Mouse (Mus musculus): Measurements from ENCODE around the gene Hsd3b1. TPM values are rescaled to one million over a fixed set of nuclear protein-coding genes. Genes with fewer than 3 reads are reported as not detected.

Gene Hsd3b1
- polyA plus RNA-seq, 1 experiment from 2014 or later: 43.8 TPM

DNA sequence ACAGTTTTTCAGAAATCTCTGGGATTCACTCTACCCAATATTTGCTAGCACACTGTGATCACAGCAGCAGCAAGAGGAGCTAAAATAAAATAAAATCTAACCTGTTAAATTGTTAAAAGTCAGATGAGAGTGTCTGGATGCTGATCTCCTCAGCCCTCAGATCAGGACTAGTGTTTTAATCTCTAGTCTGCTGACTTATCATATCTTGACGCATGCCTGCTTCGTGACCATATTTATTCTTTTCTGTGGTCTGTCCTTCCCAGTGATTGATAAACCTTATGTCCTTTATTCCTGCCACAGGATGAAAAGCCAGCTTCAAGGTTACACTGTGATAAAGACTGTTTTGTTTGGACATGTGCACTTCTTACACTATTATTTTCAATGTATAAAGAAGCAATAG is 1.5 kb downstream of the Hsd3b1 start:
- H3K9me3 ChIP-seq (ENCODE audit: low read length): no peaks in the 10 kb centered on the region
- H3K27ac ChIP-seq (ENCODE audit: low read length): no peak overlapping the region
- H3K4me2 ChIP-seq (replicated peaks; ENCODE audit: low read depth, low read length): no peak overlapping the region
- H3K4me3 ChIP-seq (ENCODE audit: low read length): no peak overlapping the region
- H3K4me1 ChIP-seq (ENCODE audit: insufficient read depth, low read length): no peaks in the 10 kb centered on the region
- ATAC-seq (ENCODE audit: low FRiP score, low TSS enrichment): no peak
- no peaks in the 10 kb centered on the region for H3K36me3 ChIP-seq (ENCODE audit: insufficient read depth, low read length)
- 69% methylated on average over 2 of the region's 2 CpGs for WGBS
- no peak overlapping the region for H3K9ac ChIP-seq (replicated peaks; ENCODE audit: low read length)
- H3K27me3 ChIP-seq (ENCODE audit: insufficient read depth, low read length): no peaks in the 10 kb centered on the region

DNA sequence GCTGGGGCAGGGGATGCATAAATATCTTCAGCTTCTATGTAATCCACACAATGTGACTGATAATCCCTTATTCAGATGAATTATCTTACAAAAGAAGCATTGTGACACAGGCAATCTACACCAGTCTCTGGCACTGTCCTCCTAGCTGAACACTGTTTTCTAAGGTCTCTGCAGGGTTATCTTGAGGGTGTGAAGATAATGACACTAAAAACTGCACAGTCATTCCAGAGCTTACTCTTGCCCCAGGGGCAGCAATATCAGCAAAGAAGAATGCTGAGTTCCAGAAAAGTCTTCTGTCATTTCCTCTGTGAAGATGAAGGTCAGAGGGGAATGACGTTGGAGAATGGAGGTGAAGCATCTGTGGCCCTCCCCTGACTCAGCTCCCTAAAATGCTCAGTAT is 2.7 kb downstream of the Hsd3b1 start:
- no peak overlapping the region for H3K9ac ChIP-seq (replicated peaks; ENCODE audit: low read length)
- H3K36me3 ChIP-seq (ENCODE audit: insufficient read depth, low read length): no peaks in the 10 kb centered on the region
- ATAC-seq (ENCODE audit: low FRiP score, low TSS enrichment): no peak
- no peak overlapping the region for H3K27ac ChIP-seq (ENCODE audit: low read length)
- H3K27me3 ChIP-seq (ENCODE audit: insufficient read depth, low read length): no peaks in the 10 kb centered on the region
- no peaks in the 10 kb centered on the region for H3K9me3 ChIP-seq (ENCODE audit: low read length)
- 59% methylated on average over 1 of the region's 1 CpGs for WGBS
- no peak overlapping the region for H3K4me2 ChIP-seq (replicated peaks; ENCODE audit: low read depth, low read length)
- no peak overlapping the region for H3K4me3 ChIP-seq (ENCODE audit: low read length)
- H3K4me1 ChIP-seq (ENCODE audit: insufficient read depth, low read length): no peaks in the 10 kb centered on the region

DNA sequence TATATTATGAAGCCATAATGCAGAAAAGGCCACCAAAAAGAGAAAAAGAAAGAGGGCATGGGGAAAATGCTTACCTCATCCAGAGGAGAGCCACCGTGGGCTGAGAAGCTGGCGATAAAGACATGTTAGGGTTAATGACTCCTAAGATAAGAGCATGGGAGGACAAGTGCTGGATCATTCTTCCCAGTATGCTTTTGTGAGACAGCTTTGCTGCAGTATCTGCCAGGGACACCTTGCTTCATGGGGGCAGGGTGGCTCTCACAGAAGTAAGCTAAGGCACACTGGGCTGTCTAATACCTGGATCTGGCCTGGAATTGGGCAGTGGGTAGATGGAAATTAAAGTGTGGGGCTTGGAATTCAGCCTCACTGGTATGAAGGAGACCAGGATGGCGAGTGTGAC is 4.4 kb downstream of the Hsd3b1 start:
- no peak for ATAC-seq (ENCODE audit: low FRiP score, low TSS enrichment)
- Histone ChIP-seq H3K4me2 (replicated peaks; ENCODE audit: low read depth, low read length) (no peak overlapping the region), H3K27ac (ENCODE audit: low read length) (no peak overlapping the region), H3K4me3 (ENCODE audit: low read length) (no peak overlapping the region), H3K36me3 (ENCODE audit: insufficient read depth, low read length) (no peaks in the 10 kb centered on the region), H3K9ac (replicated peaks; ENCODE audit: low read length) (no peak overlapping the region), H3K27me3 (ENCODE audit: insufficient read depth, low read length) (no peaks in the 10 kb centered on the region), H3K9me3 (ENCODE audit: low read length) (no peaks in the 10 kb centered on the region), H3K4me1 (ENCODE audit: insufficient read depth, low read length) (0 out of 2 replicates have a peak, but pooled peaks cover 2% of the 10 kb centered on the region)
- 73% methylated on average over 3 of the region's 3 CpGs for WGBS

DNA sequence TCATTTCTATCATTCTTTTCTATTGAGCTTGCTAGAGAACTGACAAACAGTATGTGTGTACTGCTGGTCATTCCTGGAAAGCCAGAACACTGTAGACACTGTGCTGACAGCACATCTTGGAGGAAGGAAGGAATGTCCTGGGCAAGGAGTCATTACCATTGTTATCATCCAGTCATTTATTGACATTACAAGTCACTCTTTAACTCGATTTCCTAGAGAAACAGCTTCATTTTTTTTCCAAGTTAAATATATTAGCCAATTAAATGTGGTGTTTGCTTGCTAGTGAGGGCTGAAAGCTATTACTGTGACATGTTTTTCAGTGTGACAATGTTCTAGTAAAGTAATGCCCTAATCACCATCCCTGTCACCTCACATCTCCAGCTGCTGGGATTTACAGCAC is 5.9 kb downstream of the Hsd3b1 start:
- 19% methylated on average over 1 of the region's 1 CpGs for WGBS
- Histone ChIP-seq H3K4me2 (replicated peaks; ENCODE audit: low read depth, low read length) (no peak overlapping the region), H3K4me3 (ENCODE audit: low read length) (no peak overlapping the region), H3K27me3 (ENCODE audit: insufficient read depth, low read length) (no peaks in the 10 kb centered on the region), H3K4me1 (ENCODE audit: insufficient read depth, low read length) (0 out of 2 replicates have a peak, but pooled peaks cover 2% of the 10 kb centered on the region), H3K9me3 (ENCODE audit: low read length) (no peaks in the 10 kb centered on the region), H3K27ac (ENCODE audit: low read length) (no peak overlapping the region), H3K36me3 (ENCODE audit: insufficient read depth, low read length) (no peaks in the 10 kb centered on the region), H3K9ac (replicated peaks; ENCODE audit: low read length) (no peak overlapping the region)
- no peak for ATAC-seq (ENCODE audit: low FRiP score, low TSS enrichment)

DNA sequence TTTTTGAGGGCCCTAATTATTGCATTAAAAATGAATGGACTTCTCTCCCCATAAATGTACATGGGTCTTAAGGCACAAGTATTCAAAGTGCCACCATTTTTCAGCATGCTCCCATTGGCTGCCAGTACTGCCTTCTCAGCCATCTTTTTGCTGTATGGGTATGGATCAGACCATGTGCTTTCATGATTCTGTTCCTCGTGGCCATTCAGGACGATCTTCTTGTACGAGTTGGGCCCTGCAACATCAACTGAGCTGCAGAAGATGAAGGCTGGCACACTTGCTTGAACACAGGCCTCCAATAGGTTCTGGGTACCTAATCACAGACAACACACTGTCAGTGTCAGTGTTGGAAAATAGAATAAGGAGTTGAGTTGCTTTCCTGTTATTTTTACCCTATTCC is 6.5 kb downstream of the Hsd3b1 start:
- no peak for ATAC-seq (ENCODE audit: low FRiP score, low TSS enrichment)
- Histone ChIP-seq H3K36me3 (ENCODE audit: insufficient read depth, low read length) (no peaks in the 10 kb centered on the region), H3K4me2 (replicated peaks; ENCODE audit: low read depth, low read length) (no peak overlapping the region), H3K27ac (ENCODE audit: low read length) (no peak overlapping the region), H3K9me3 (ENCODE audit: low read length) (no peaks in the 10 kb centered on the region), H3K9ac (replicated peaks; ENCODE audit: low read length) (no peak overlapping the region), H3K27me3 (ENCODE audit: insufficient read depth, low read length) (no peaks in the 10 kb centered on the region), H3K4me1 (ENCODE audit: insufficient read depth, low read length) (0 out of 2 replicates have a peak, but pooled peaks cover 2% of the 10 kb centered on the region), H3K4me3 (ENCODE audit: low read length) (no peak overlapping the region)
- WGBS: 86% methylated on average over 3 of the region's 3 CpGs

DNA sequence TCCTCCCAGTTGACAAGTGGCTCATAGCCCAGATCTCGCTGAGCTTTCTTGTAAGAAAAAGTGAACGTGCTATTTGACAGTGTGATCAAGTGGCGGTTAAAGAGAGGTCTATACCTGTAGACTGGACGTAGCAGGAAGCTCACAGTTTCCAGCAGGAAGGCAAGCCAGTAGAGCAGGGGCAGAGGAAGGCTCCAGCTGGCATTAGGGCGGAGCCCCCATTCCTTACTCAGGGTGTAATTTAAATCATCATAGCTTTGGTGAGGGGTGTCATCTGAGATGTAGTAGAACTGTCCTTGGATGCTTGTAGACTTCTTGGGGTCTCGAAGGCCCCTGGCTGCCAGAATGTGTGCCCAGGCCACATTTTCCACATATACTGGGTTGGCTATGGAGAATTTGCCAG is 7.0 kb downstream of the Hsd3b1 start:
- no peak overlapping the region for H3K9ac ChIP-seq (replicated peaks; ENCODE audit: low read length)
- no peak overlapping the region for H3K4me2 ChIP-seq (replicated peaks; ENCODE audit: low read depth, low read length)
- no peaks in the 10 kb centered on the region for H3K9me3 ChIP-seq (ENCODE audit: low read length)
- no peak overlapping the region for H3K4me3 ChIP-seq (ENCODE audit: low read length)
- no peak overlapping the region for H3K27ac ChIP-seq (ENCODE audit: low read length)
- 0 out of 2 replicates have a peak, but pooled peaks cover 2% of the 10 kb centered on the region for H3K4me1 ChIP-seq (ENCODE audit: insufficient read depth, low read length)
- no peak for ATAC-seq (ENCODE audit: low FRiP score, low TSS enrichment)
- 85% methylated on average over 6 of the region's 6 CpGs for WGBS
- H3K27me3 ChIP-seq (ENCODE audit: insufficient read depth, low read length): no peaks in the 10 kb centered on the region
- H3K36me3 ChIP-seq (ENCODE audit: insufficient read depth, low read length): no peaks in the 10 kb centered on the region

DNA sequence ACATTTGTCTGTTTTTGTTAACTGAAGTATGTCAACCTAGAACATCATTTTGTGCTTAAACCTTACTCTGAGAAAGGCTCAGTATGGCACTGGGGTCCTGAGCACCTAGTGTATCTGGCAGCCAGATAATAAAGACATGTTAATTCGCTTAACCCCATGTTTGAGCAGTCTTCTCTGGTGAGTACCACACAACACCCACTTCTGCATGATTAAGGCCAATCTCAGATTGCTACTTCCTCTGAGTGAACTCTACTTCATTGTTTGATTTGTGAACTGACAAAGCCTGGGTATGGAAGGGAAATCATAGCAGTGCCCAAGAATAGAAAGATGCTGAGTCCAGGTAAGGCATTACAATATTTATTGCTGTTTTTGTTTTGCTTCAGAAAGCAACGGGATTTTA is 7.7 kb downstream of the Hsd3b1 start:
- H3K4me3 ChIP-seq (ENCODE audit: low read length): no peak overlapping the region
- H3K27ac ChIP-seq (ENCODE audit: low read length): no peak overlapping the region
- H3K9ac ChIP-seq (replicated peaks; ENCODE audit: low read length): no peak overlapping the region
- H3K9me3 ChIP-seq (ENCODE audit: low read length): no peaks in the 10 kb centered on the region
- no peaks in the 10 kb centered on the region for H3K36me3 ChIP-seq (ENCODE audit: insufficient read depth, low read length)
- no peak overlapping the region for H3K4me2 ChIP-seq (replicated peaks; ENCODE audit: low read depth, low read length)
- H3K27me3 ChIP-seq (ENCODE audit: insufficient read depth, low read length): no peaks in the 10 kb centered on the region
- ATAC-seq (ENCODE audit: low FRiP score, low TSS enrichment): no peak
- 58% methylated on average over 2 of the region's 2 CpGs for WGBS
- 0 out of 2 replicates have a peak, but pooled peaks cover 2% of the 10 kb centered on the region for H3K4me1 ChIP-seq (ENCODE audit: insufficient read depth, low read length)

DNA sequence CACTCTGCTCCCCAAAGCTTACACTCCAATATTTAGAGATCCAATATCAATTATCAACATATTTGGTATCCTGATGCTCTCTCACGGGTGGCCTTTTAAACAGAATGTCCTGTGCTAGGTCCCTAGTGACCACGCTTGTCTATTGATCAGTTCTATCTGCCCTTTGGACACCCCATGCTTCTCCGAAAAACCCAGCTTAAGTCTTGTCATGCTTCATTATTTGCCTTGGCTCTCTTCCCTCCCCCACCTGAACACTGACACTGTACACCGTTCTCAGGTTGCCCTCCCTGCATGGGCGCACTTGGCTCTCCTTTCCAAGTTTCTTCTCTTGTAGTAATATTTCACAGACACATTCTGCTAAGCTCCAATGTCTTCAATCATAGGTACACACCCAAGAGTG is 9.3 kb downstream of the Hsd3b1 start:
- 52% methylated on average over 5 of the region's 5 CpGs for WGBS
- 0 out of 2 replicates have a peak, but pooled peaks cover 2% of the 10 kb centered on the region for H3K4me1 ChIP-seq (ENCODE audit: insufficient read depth, low read length)
- no peaks in the 10 kb centered on the region for H3K9me3 ChIP-seq (ENCODE audit: low read length)
- H3K4me3 ChIP-seq (ENCODE audit: low read length): no peak overlapping the region
- no peaks in the 10 kb centered on the region for H3K36me3 ChIP-seq (ENCODE audit: insufficient read depth, low read length)
- no peak for ATAC-seq (ENCODE audit: low FRiP score, low TSS enrichment)
- no peak overlapping the region for H3K4me2 ChIP-seq (replicated peaks; ENCODE audit: low read depth, low read length)
- no peak overlapping the region for H3K27ac ChIP-seq (ENCODE audit: low read length)
- no peak overlapping the region for H3K9ac ChIP-seq (replicated peaks; ENCODE audit: low read length)
- H3K27me3 ChIP-seq (ENCODE audit: insufficient read depth, low read length): no peaks in the 10 kb centered on the region

DNA sequence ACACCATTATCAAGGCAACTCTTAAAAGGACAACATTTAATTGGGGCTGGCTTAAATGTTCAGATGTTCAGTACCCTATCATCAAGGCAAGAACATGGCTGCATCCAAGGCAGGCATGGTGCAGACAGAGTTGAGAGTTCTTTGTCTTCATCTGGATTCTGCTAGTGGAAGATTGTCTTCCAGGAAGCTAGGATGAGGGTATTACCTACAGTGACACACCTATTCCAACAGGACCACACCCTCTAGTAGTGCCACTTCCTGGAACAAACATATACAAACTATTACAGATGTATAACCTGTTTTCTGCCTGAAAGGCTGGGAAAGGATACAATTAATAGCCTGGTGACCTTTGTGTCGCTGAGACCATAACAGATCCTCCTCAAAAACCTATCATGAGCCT is 10.7 kb downstream of the Hsd3b1 start:
- ATAC-seq (ENCODE audit: low FRiP score, low TSS enrichment): no peak
- Histone ChIP-seq H3K36me3 (ENCODE audit: insufficient read depth, low read length) (no peaks in the 10 kb centered on the region), H3K4me3 (ENCODE audit: low read length) (no peak overlapping the region), H3K4me1 (ENCODE audit: insufficient read depth, low read length) (0 out of 2 replicates have a peak, but pooled peaks cover 2% of the 10 kb centered on the region), H3K9ac (replicated peaks; ENCODE audit: low read length) (no peak overlapping the region), H3K27ac (ENCODE audit: low read length) (no peak overlapping the region), H3K4me2 (replicated peaks; ENCODE audit: low read depth, low read length) (no peak overlapping the region), H3K27me3 (ENCODE audit: insufficient read depth, low read length) (no peaks in the 10 kb centered on the region), H3K9me3 (ENCODE audit: low read length) (no peaks in the 10 kb centered on the region)
- 69% methylated on average over 1 of the region's 1 CpGs for WGBS

- no peaks in the 10 kb centered on the region for H3K4me1 ChIP-seq (ENCODE audit: insufficient read depth, low read length)
- no peak within 1 kb of the TSS for H3K4me2 ChIP-seq (replicated peaks; ENCODE audit: low read depth, low read length)
- ATAC-seq (ENCODE audit: low FRiP score, low TSS enrichment): no peak
- 58% methylated on average over 6 of the region's 6 CpGs for WGBS
- no peaks in the 10 kb centered on the region for H3K36me3 ChIP-seq (ENCODE audit: insufficient read depth, low read length)
- H3K27me3 ChIP-seq (ENCODE audit: insufficient read depth, low read length): no peaks in the 10 kb centered on the region
- H3K4me3 ChIP-seq (ENCODE audit: low read length): no peak within 1 kb of the TSS
- no peak within 1 kb of the TSS for H3K27ac ChIP-seq (ENCODE audit: low read length)
- H3K9ac ChIP-seq (replicated peaks; ENCODE audit: low read length): no peak within 1 kb of the TSS
- H3K9me3 ChIP-seq (ENCODE audit: low read length): no peaks in the 10 kb centered on the region
Measured at GRCm38 (mm10) chr3:98814101-98814670, 45.4 kb downstream of the Hsd3b1 start, which contains the start of gene Hsd3b6. Gene Hsd3b6 (minus strand): TSS chr3:98814443.

All from kidney, embryonic 16.5 days (tissue).